Comparison of ENCODE assay signal across 22 mouse cellular contexts in the genomic region with DNA sequence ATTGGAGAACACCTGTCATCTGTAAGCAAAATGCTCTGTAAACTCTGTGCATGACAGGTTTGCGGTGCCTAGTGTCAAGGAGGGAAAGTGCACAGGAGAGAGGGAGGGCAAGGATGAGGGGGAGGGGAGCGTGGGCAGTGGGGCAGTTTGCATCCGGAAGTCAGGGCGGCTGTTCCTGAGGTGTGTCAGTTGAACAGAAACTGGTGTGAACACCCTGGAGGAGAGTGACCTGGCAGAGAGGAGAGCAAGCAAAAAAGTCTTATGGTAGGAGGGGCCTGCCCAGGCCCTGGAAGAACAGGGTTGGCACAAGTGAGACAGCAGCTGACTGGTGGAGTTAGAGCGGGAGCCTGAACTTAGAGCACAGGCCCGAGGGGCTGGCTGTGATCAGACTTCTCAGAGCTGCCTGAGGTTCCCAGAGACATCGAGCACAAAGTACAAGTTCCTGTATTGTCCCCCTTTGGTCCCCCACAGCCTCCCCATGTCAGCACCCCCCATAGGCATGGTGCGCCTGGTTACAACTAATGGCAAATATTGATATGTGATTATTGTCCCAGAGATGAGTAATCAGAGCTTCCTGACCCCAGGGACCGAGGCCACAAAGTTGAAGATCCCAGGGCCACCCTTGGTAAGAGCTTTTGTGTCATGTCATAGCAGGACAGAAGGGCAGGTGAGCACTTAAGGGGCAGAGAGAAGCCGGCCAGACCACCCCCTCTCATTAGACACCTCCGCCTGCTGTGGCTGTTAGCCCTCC. TPM values are rescaled to one million over a fixed set of nuclear protein-coding genes. Genes with fewer than 3 reads are reported as not detected.
DNase-seq lines count a peak whose midpoint lies in the region; ATAC-seq and TF ChIP-seq lines count a peak whose summit lies in the region.
"Had no signal": no experiment of that assay in that cellular context is flagged by ENCODE, and none has a peak within 500 bp of the region (broad histone marks: within the 10 kb centered on the region; RNA-seq: fewer than 3 reads in every experiment).

No protein-coding gene starts in this region.

- intact Hi-C loops in heart, adult 2 months (cut with DNase I) = no loop called here
- intact Hi-C loops in heart, postnatal 36 days (cut with DNase I) = no loop called here

- H3K4me1 ChIP-seq in heart, adult 2 months (ENCODE audit: control insufficient read depth, insufficient read depth, low read length) = peaks cover 2% of the 10 kb centered on the region; the same call in 1 of the 2 replicates
- peaks cover 51% of the 10 kb centered on the region for H3K4me1 ChIP-seq in heart, embryonic 11.5 days (ENCODE audit: control insufficient read depth, insufficient read depth, low read length)
- H3K4me1 ChIP-seq in intestine, postnatal 0 days (replicated peaks; ENCODE audit: control insufficient read depth, insufficient read depth, low read length) = no peaks in the 10 kb centered on the region; the same call in 1 of the 2 replicates
- 0 out of 2 replicates have a peak, but pooled peaks cover 9% of the 10 kb centered on the region for H3K4me1 ChIP-seq in forebrain, embryonic 10.5 days

- DNase-seq in heart, adult 2 months = peak; percentile 34 to 39
- no peak for DNase-seq in heart, postnatal 36 days
- DNase-seq in kidney, postnatal 36 days = peak; percentile 71
- no peak for DNase-seq in cerebellum, postnatal 14 days
- DNase-seq in forebrain, embryonic 10.5 days (ENCODE audit: extremely low spot score, low spot score) = no peak
- DNase-seq: adrenal gland, postnatal 25 days; B cell, adult 2 months; forebrain, postnatal 0 days; right cerebral cortex, adult 18-20 months; thymus, postnatal 14 days had no signal

- no peak overlapping the region; the same call in 1 of the 2 replicates for H3K4me2 ChIP-seq in heart, embryonic 11.5 days
- no peak overlapping the region for H3K4me2 ChIP-seq in intestine, postnatal 0 days (replicated peaks; ENCODE audit: low read depth)
- H3K4me2 ChIP-seq: embryonic facial prominence, embryonic 15.5 days had no signal

- no peaks in the 10 kb centered on the region for H3K79me2 ChIP-seq in heart, adult 2 months (replicated peaks; ENCODE audit: control insufficient read depth, insufficient read depth, low read length)

- H3K9ac ChIP-seq in heart, adult 2 months (ENCODE audit: low read depth, low read length) = no peak overlapping the region
- H3K9ac ChIP-seq in heart, embryonic 11.5 days (ENCODE audit: low read depth, low read length) = no peak overlapping the region
- no peak overlapping the region for H3K9ac ChIP-seq in intestine, postnatal 0 days (ENCODE audit: low read depth, low read length)
- H3K9ac ChIP-seq: embryonic facial prominence, embryonic 15.5 days; forebrain, postnatal 0 days; liver, embryonic 14.5 days had no signal

- H3K9me3 ChIP-seq in heart, embryonic 11.5 days (replicated peaks; ENCODE audit: control insufficient read depth, low read length) = no peaks in the 10 kb centered on the region
- H3K9me3 ChIP-seq in intestine, postnatal 0 days (ENCODE audit: control insufficient read depth) = no peaks in the 10 kb centered on the region
- H3K9me3 ChIP-seq in forebrain, embryonic 10.5 days = no peaks in the 10 kb centered on the region
- H3K9me3 ChIP-seq: embryonic facial prominence, embryonic 15.5 days; G1E had no signal

- TF ChIP-seq POLR2A in heart, adult 2 months (IDR thresholded peaks at IDR 0.05; ENCODE audit: insufficient read depth, low read depth, low read length) = no peak

- no peak for TF ChIP-seq CTCF in heart, adult 2 months (IDR thresholded peaks at IDR 0.05)
- TF ChIP-seq CTCF in intestine, postnatal 0 days (IDR thresholded peaks at IDR 0.05; ENCODE audit: low read depth) = no peak

- no peaks in the 10 kb centered on the region for H3K36me3 ChIP-seq in heart, adult 2 months (ENCODE audit: control insufficient read depth, insufficient read depth, low read length)
- H3K36me3 ChIP-seq in heart, embryonic 11.5 days (ENCODE audit: control insufficient read depth, insufficient read depth, low read length) = no peaks in the 10 kb centered on the region; the same call in 1 of the 2 replicates
- H3K36me3 ChIP-seq in intestine, postnatal 0 days (ENCODE audit: control insufficient read depth, insufficient read depth) = no peaks in the 10 kb centered on the region
- H3K36me3 ChIP-seq in forebrain, embryonic 10.5 days (replicated peaks) = peaks cover 15% of the 10 kb centered on the region
- H3K36me3 ChIP-seq: embryonic facial prominence, embryonic 15.5 days; G1E had no signal

- peak overlapping the region; percentile 69 for H3K27ac ChIP-seq in heart, adult 2 months
- peak overlapping the region; percentile 76 for H3K27ac ChIP-seq in heart, embryonic 11.5 days (ENCODE audit: low read depth, low read length)
- H3K27ac ChIP-seq in intestine, postnatal 0 days (ENCODE audit: low read depth, low read length) = 0 out of 2 replicates have a peak overlapping the region, but pooled peaks have one; percentile 15
- H3K27ac ChIP-seq in forebrain, embryonic 10.5 days = no peak overlapping the region
- H3K27ac ChIP-seq: liver, embryonic 14.5 days; macrophage had no signal

- 0 out of 2 replicates have a peak, but pooled peaks have one; percentile 36 for TF ChIP-seq EP300 in heart, adult 2 months (IDR thresholded peaks at IDR 0.05; ENCODE audit: insufficient read depth, low read depth, low read length)

- no peak overlapping the region for H3K4me3 ChIP-seq in heart, adult 2 months
- H3K4me3 ChIP-seq in heart, embryonic 11.5 days (ENCODE audit: low read depth, low read length) = no peak overlapping the region
- H3K4me3 ChIP-seq in intestine, postnatal 0 days (ENCODE audit: low read depth, low read length) = no peak overlapping the region
- no peak overlapping the region for H3K4me3 ChIP-seq in forebrain, embryonic 10.5 days
- H3K4me3 ChIP-seq: embryonic facial prominence, embryonic 15.5 days had no signal

- no peaks in the 10 kb centered on the region for H3K27me3 ChIP-seq in heart, adult 2 months (ENCODE audit: control insufficient read depth, insufficient read depth, low read length)
- H3K27me3 ChIP-seq in heart, embryonic 11.5 days (ENCODE audit: control insufficient read depth, insufficient read depth, low read length) = no peaks in the 10 kb centered on the region
- H3K27me3 ChIP-seq in intestine, postnatal 0 days (replicated peaks; ENCODE audit: control insufficient read depth, insufficient read depth, low read length) = no peaks in the 10 kb centered on the region
- no peaks in the 10 kb centered on the region for H3K27me3 ChIP-seq in forebrain, embryonic 10.5 days (ENCODE audit: poor library complexity, severe bottlenecking)
- H3K27me3 ChIP-seq: embryonic facial prominence, embryonic 15.5 days had no signal

- ATAC-seq in heart, embryonic 11.5 days (replicated peaks; ENCODE audit: insufficient number of reproducible peaks, low FRiP score, low TSS enrichment) = no peak
- ATAC-seq in intestine, postnatal 0 days = peak; percentile 64
- no peak for ATAC-seq in inflammation-experienced regulatory T-cells, adult 6 months
- ATAC-seq: forebrain, postnatal 0 days had no signal

- WGBS in heart, adult 2 months = 56% methylated on average over 11 of the region's 11 CpGs
- 45% methylated on average over 11 of the region's 11 CpGs for WGBS in heart, embryonic 11.5 days (ENCODE audit: insufficient replicate concordance)
- 56% methylated on average over 11 of the region's 11 CpGs for WGBS in intestine, postnatal 0 days
- WGBS in forebrain, embryonic 10.5 days = 89% methylated on average over 11 of the region's 11 CpGs

RNA-seq across cellular contexts. Expression of a gene that starts 19.5 kb away (rescaled TPM):
- 100 to 1,000 TPM; 114 to 117 TPM for total RNA-seq in heart, adult 2 months (2021)
- 59.7 and 68.7 TPM in 2 replicates for polyA plus RNA-seq in heart, adult 2 months (2012; rRNA removed)
- total RNA-seq in heart, postnatal 36 days (2021) = 100 to 1,000 TPM; 125 to 130 TPM
- 46.4 and 53.2 TPM in 2 replicates for polyA plus RNA-seq in heart, embryonic 11.5 days (2014; fragmentation: Nextera tagmentation; extraction: Ambion mirVana)
- 14.5 and 14.9 TPM in 2 replicates for polyA plus RNA-seq in intestine, postnatal 0 days (2015; fragmentation: Nextera tagmentation; extraction: Ambion mirVana)
- polyA plus RNA-seq in forebrain, embryonic 10.5 days (2016; fragmentation: Nextera tagmentation; extraction: Ambion mirVana) = 54.6 and 56.9 TPM in 2 replicates
- 10 to 100 TPM; 23.6 to 35.3 (median 32.0) TPM for polyA plus RNA-seq in inflammation-experienced regulatory T-cells, adult 6 months (2017; shearing (Covaris generic))

RNA-seq across cellular contexts. Expression of a gene that starts 46.2 kb away (rescaled TPM):
- not detected for total RNA-seq in heart, adult 2 months (2021)
- polyA plus RNA-seq in heart, adult 2 months (2012; rRNA removed) = not detected in 2 replicates
- not detected for total RNA-seq in heart, postnatal 36 days (2021)
- not detected in 2 replicates for polyA plus RNA-seq in heart, embryonic 11.5 days (2014; fragmentation: Nextera tagmentation; extraction: Ambion mirVana)
- polyA plus RNA-seq in intestine, postnatal 0 days (2015; fragmentation: Nextera tagmentation; extraction: Ambion mirVana) = not detected in 2 replicates
- not detected in 2 replicates for polyA plus RNA-seq in forebrain, embryonic 10.5 days (2016; fragmentation: Nextera tagmentation; extraction: Ambion mirVana)
- not detected for polyA plus RNA-seq in inflammation-experienced regulatory T-cells, adult 6 months (2017; shearing (Covaris generic))
- total RNA-seq: adrenal gland, postnatal 25 days; common myeloid progenitor, adult 5-6 weeks; forebrain, postnatal 0 days; layer of hippocampus, adult 18-20 months; left cerebral cortex, postnatal 10 days; monocyte, adult 5-6 weeks; neutrophil, adult 5-6 weeks had no signal
- polyA plus RNA-seq: embryonic facial prominence, embryonic 15.5 days; G1E; liver, embryonic 14.5 days; macrophage had no signal

Comparison
In these comparisons a context has a peak if more than half of its experiments do, and no peak if none do; other contexts are left out.
1. DNase-seq: peak in heart, adult 2 months (2 of 2) and kidney, postnatal 36 days (2 of 2); none in heart, postnatal 36 days (0 of 2), cerebellum, postnatal 14 days (0 of 2) and forebrain, embryonic 10.5 days (single experiment).